Mouse (Mus musculus) MEL (cell line): ENCODE measurements around the gene Slc8a1. TPM values are rescaled to one million over a fixed set of nuclear protein-coding genes. Genes with fewer than 3 reads are reported as not detected.

Experiments
- DNase-seq: peaks from one replicate; pipeline ENCODE4 v3.0.0; 2011; ENCODE audit warnings: low read depth, low spot score
- H3K27ac ChIP-seq: 2 replicates; pipeline ENCODE4 v1.5.1; 2012; ENCODE audit warnings: low read depth, mild to moderate bottlenecking, control low read depth, low read length, moderate library complexity; ENCODE audit not compliant: control insufficient read depth
- H3K27me3 ChIP-seq, 2 experiments: fragments of 150-350 bp in 1 of 2; sonication (generic) in 1 of 2; 2 replicates each; pipeline ENCODE4 v1.6.1; 2012; ENCODE audit warnings: low read length in 2 of 2, mild to moderate bottlenecking in 2 of 2, improper control_type of control experiment in 1 of 2, moderate library complexity in 1 of 2; ENCODE audit not compliant: insufficient read depth in 2 of 2, control insufficient read depth in 1 of 2
- H3K36me3 ChIP-seq, 2 experiments: 2 replicates each; pipeline ENCODE4 v1.6.1; 2012 to 2014; ENCODE audit warnings: low read length in 2 of 2, improper control_type of control experiment in 1 of 2, inconsistent platforms in 1 of 2, mild to moderate bottlenecking in 1 of 2; ENCODE audit not compliant: insufficient read depth in 2 of 2, control insufficient read depth in 1 of 2
- H3K4me1 ChIP-seq, 2 experiments: fragments of 150-350 bp in 1 of 2; sonication (generic) in 1 of 2; 2 replicates each; pipeline ENCODE4 v1.6.1; 2012; ENCODE audit warnings: low read length in 2 of 2, improper control_type of control experiment in 1 of 2, mild to moderate bottlenecking in 1 of 2; ENCODE audit not compliant: insufficient read depth in 2 of 2, control insufficient read depth in 1 of 2
- H3K4me3 ChIP-seq, 2 experiments: fragments of 150-350 bp in 1 of 2; sonication (generic) in 1 of 2; 2 replicates each; pipeline ENCODE4 v1.5.1; 2012; ENCODE audit warnings: low read depth in 2 of 2, low read length in 2 of 2, mild to moderate bottlenecking in 2 of 2, moderate library complexity in 2 of 2, control low read depth in 1 of 2, improper control_type of control experiment in 1 of 2; ENCODE audit not compliant: control insufficient read depth in 1 of 2, insufficient read depth in 1 of 2
- H3K79me2 ChIP-seq: 2 replicates; pipeline ENCODE4 v1.6.1; 2012; ENCODE audit warnings: mild to moderate bottlenecking, low read length, moderate library complexity; ENCODE audit not compliant: control insufficient read depth, poor library complexity, insufficient read depth
- H3K9ac ChIP-seq: 2 replicates; pipeline ENCODE4 v1.6.1; 2012; ENCODE audit warnings: low read depth, mild to moderate bottlenecking, control low read depth, low read length, moderate library complexity; ENCODE audit not compliant: control insufficient read depth, poor library complexity, severe bottlenecking
- H3K9me3 ChIP-seq: fragments of 150-350 bp; sonication (generic); replicated peaks from 2 replicates; pipeline ENCODE4 v1.6.1; 2012; ENCODE audit warnings: mild to moderate bottlenecking, low read length, improper control_type of control experiment, moderate library complexity; ENCODE audit not compliant: insufficient read depth
- CHD1 ChIP-seq: IDR thresholded peaks from 2 replicates; pipeline ENCODE4 v1.6.1; 2012; ENCODE audit warnings: low read depth, mild to moderate bottlenecking, inconsistent platforms, low read length, improper control_type of control experiment
- CHD2 ChIP-seq: IDR thresholded peaks from 2 replicates; pipeline ENCODE4 v1.6.1; 2011; ENCODE audit warnings: low read length, improper control_type of control experiment
- EP300 ChIP-seq, 2 experiments: IDR thresholded peaks; 2 replicates each; pipeline ENCODE4 v1.6.1; 2011; ENCODE audit warnings: improper control_type of control experiment in 2 of 2, low read length in 2 of 2, low read depth in 1 of 2, mild to moderate bottlenecking in 1 of 2
- ETS1 ChIP-seq: IDR thresholded peaks from 2 replicates; pipeline ENCODE4 v1.6.1; 2012; ENCODE audit warnings: low read depth, mild to moderate bottlenecking, inconsistent platforms, low read length, improper control_type of control experiment, moderate library complexity
- MAFK ChIP-seq: IDR thresholded peaks from 2 replicates; pipeline ENCODE4 v1.6.1; 2011; ENCODE audit warnings: low read depth, mild to moderate bottlenecking, low read length, improper control_type of control experiment, borderline replicate concordance
- MAX ChIP-seq: IDR thresholded peaks from 2 replicates; pipeline ENCODE4 v1.6.1; 2011; ENCODE audit warnings: low read length, improper control_type of control experiment
- MAZ ChIP-seq: IDR thresholded peaks from 2 replicates; pipeline ENCODE4 v1.6.1; 2012; ENCODE audit warnings: low read depth, mild to moderate bottlenecking, inconsistent platforms, low read length, improper control_type of control experiment
- MEF2A ChIP-seq: IDR thresholded peaks from 2 replicates; pipeline ENCODE4 v1.6.1; 2014; ENCODE audit warnings: low read depth, mild to moderate bottlenecking, inconsistent platforms, low read length, improper control_type of control experiment; ENCODE audit not compliant: poor library complexity, insufficient replicate concordance, severe bottlenecking; ENCODE audit errors: extremely low read depth
- MXI1 ChIP-seq: IDR thresholded peaks from 2 replicates; pipeline ENCODE4 v1.6.1; 2011; ENCODE audit warnings: mild to moderate bottlenecking, low read depth, low read length, improper control_type of control experiment
- MYB ChIP-seq: IDR thresholded peaks from 2 replicates; pipeline ENCODE4 v1.6.1; 2011; ENCODE audit warnings: mild to moderate bottlenecking, low read depth, low read length, improper control_type of control experiment
- NELFE ChIP-seq: IDR thresholded peaks from 2 replicates; pipeline ENCODE4 v1.6.1; 2011; ENCODE audit warnings: low read depth, low read length, improper control_type of control experiment
- NRF1 ChIP-seq: IDR thresholded peaks from 2 replicates; pipeline ENCODE4 v1.6.1; 2014; ENCODE audit warnings: low read depth, mild to moderate bottlenecking, inconsistent platforms, low read length, improper control_type of control experiment, moderate library complexity; ENCODE audit not compliant: poor library complexity, insufficient read depth, severe bottlenecking
- POLR2A ChIP-seq, 2 experiments: IDR thresholded peaks; 2 replicates each; pipeline ENCODE4 v1.6.1; 2011 to 2012; ENCODE audit warnings: low read length in 2 of 2, mild to moderate bottlenecking in 2 of 2, control low read depth in 1 of 2, improper control_type of control experiment in 1 of 2, low read depth in 1 of 2, moderate library complexity in 1 of 2; ENCODE audit not compliant: control insufficient read depth in 1 of 2, insufficient read depth in 1 of 2, poor library complexity in 1 of 2
- POLR2AphosphoS2 ChIP-seq: IDR thresholded peaks from 2 replicates; pipeline ENCODE4 v1.6.1; 2011; ENCODE audit warnings: low read length, improper control_type of control experiment
- RAD21 ChIP-seq: IDR thresholded peaks from 2 replicates; pipeline ENCODE4 v1.6.1; 2011; ENCODE audit warnings: mild to moderate bottlenecking, low read depth, low read length, improper control_type of control experiment
- RCOR1 ChIP-seq: IDR thresholded peaks from 2 replicates; pipeline ENCODE4 v1.6.1; 2012; ENCODE audit warnings: low read depth, mild to moderate bottlenecking, inconsistent platforms, low read length, improper control_type of control experiment
- SIN3A ChIP-seq: IDR thresholded peaks from 2 replicates; pipeline ENCODE4 v1.6.1; 2012; ENCODE audit warnings: low read length, improper control_type of control experiment, inconsistent platforms
- SMC3 ChIP-seq: IDR thresholded peaks from 2 replicates; pipeline ENCODE4 v1.6.1; 2011; ENCODE audit warnings: low read depth, low read length, improper control_type of control experiment
- TAL1 ChIP-seq: IDR thresholded peaks from 2 replicates; pipeline ENCODE4 v1.6.1; 2012; ENCODE audit warnings: mild to moderate bottlenecking, inconsistent platforms, low read length, moderate library complexity, mixed read lengths
- TBP ChIP-seq: IDR thresholded peaks from 2 replicates; pipeline ENCODE4 v1.8.0; 2011; ENCODE audit warnings: low read depth, low read length, improper control_type of control experiment
- TCF12 ChIP-seq: IDR thresholded peaks from 2 replicates; pipeline ENCODE4 v1.6.1; 2014; ENCODE audit warnings: low read depth, mild to moderate bottlenecking, inconsistent platforms, low read length, improper control_type of control experiment, moderate library complexity
- USF1 ChIP-seq: IDR thresholded peaks from 2 replicates; pipeline ENCODE4 v1.6.1; 2014; ENCODE audit warnings: low read depth, mild to moderate bottlenecking, inconsistent platforms, low read length, improper control_type of control experiment, moderate library complexity
- USF2 ChIP-seq, 2 experiments: IDR thresholded peaks; 2 replicates each; pipeline ENCODE4 v1.6.1; 2011 to 2012; ENCODE audit warnings: improper control_type of control experiment in 2 of 2, low read length in 2 of 2, borderline replicate concordance in 1 of 2, inconsistent platforms in 1 of 2, low read depth in 1 of 2, mild to moderate bottlenecking in 1 of 2; ENCODE audit not compliant: insufficient read depth in 1 of 2
- ZC3H11A ChIP-seq: IDR thresholded peaks from 2 replicates; pipeline ENCODE4 v1.6.1; 2012; ENCODE audit warnings: low read depth, mild to moderate bottlenecking, inconsistent platforms, low read length, improper control_type of control experiment
- ZKSCAN1 ChIP-seq: IDR thresholded peaks from 2 replicates; pipeline ENCODE4 v1.6.1; 2012; ENCODE audit warnings: low read depth, mild to moderate bottlenecking, inconsistent platforms, low read length, improper control_type of control experiment, moderate library complexity
- ZMIZ1 ChIP-seq: IDR thresholded peaks from 2 replicates; pipeline ENCODE4 v1.6.1; 2012; ENCODE audit warnings: low read depth, mild to moderate bottlenecking, inconsistent platforms, low read length, improper control_type of control experiment, moderate library complexity
- ZNF384 ChIP-seq: IDR thresholded peaks from 2 replicates; pipeline ENCODE4 v1.6.1; 2012; ENCODE audit warnings: low read depth, mild to moderate bottlenecking, inconsistent platforms, low read length, improper control_type of control experiment
- polyA plus RNA-seq, 2 experiments: library from polyadenylated mRNA; stranded (reverse) in 1 of 2; unstranded in 1 of 2; fragments of >175 nt in 1 of 2; fragments of >200 nt in 1 of 2; gene quantifications; 2 replicates each; pipeline versions ENCODE4 v1.2.1 to v1.2.4; 2012; ENCODE audit warnings: low replicate concordance in 2 of 2, low read depth in 1 of 2; ENCODE audit not compliant: insufficient read length in 2 of 2, insufficient read depth in 1 of 2, missing spikeins in 1 of 2
- total RNA-seq: library from RNA; depleted of rRNA; stranded (reverse); fragments of 300-350 nt; gene quantifications from 2 replicates; pipeline ENCODE4 v1.2.3, GENCODE M21; 2012

The Slc8a1 gene
- total and polyA plus RNA-seq, 3 experiments: 0.86 to 1.0 TPM; not detected in 1

DNA sequence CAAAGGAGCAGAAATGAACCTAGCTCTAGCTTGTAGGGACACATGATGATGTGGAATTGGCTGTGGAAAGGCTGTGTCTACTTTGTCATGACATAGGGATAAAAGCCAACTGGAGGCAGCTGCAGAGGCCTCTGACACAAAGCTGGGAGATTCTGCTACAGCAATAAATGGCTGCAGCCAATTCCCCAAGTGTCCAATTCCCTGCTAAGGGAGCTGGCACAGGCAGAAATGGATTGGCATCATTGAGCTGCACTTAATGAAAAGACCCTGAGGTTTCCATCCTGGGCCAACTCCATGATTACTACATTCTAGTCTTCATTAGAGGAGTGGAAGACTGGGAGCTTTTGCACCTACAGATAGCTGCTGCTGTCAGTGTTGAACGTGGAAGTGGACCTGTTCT, 251.8 kb downstream of the Slc8a1 start:
- no peak overlapping the region for H3K9ac ChIP-seq
- TF ChIP-seq MAFK: no peak
- no peak for TF ChIP-seq MXI1
- no peak for TF ChIP-seq CHD2
- no peak for TF ChIP-seq MYB
- TF ChIP-seq ETS1: no peak
- TF ChIP-seq CHD1: no peak
- TF ChIP-seq ZNF384: no peak
- TF ChIP-seq ZKSCAN1: no peak
- no peak for TF ChIP-seq POLR2AphosphoS2
- TF ChIP-seq TCF12: no peak
- TF ChIP-seq, all 39 proteins: peak for 0
- Histone ChIP-seq H3K27me3 (no peaks in the 10 kb centered on the region), H3K4me1 (peaks cover 0 to 4% of the 10 kb centered on the region in 2 experiments; a peak in 3 of 4 replicates), H3K9me3 (no peaks in the 10 kb centered on the region), H3K27ac (no peak overlapping the region), H3K36me3 (peaks cover 0 to 6% of the 10 kb centered on the region in 2 experiments; a peak in 2 of 4 replicates), H3K79me2 (no peaks in the 10 kb centered on the region), H3K4me3 (no peak overlapping the region)
- no peak for DNase-seq

DNA sequence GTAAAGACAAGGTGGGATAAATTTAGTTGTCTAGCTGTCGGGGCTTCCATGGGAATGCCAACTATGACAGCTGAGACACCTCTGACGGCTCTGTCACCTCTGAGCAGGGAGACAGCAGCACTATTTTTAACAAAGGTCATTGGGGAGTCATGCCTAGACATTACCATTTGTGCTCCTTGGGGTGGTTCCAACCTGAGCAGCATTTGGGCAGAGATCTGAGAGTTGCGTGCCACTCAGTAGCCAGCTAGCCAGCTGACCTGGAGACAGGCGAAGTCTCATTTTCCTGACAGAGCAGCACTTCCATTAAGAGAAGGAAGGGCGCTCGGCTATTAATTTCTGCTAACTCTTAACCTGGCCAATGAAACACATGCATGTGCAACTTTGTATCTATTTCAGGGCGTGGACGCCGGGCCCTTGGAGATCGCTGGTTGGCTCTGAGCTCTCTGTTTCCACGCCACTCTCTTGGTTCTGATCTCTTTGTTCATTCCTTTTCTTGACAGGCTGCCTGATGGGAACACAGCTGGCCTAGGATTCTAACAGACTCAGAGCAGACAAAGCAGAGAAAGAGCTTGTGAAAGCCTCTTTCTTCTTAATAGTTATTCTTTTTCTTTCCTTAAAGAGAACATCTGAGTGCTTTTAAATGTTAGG, 256.2 kb downstream of the Slc8a1 start:
- no peak for DNase-seq
- TF ChIP-seq POLR2A (IDR thresholded peaks at IDR 0.05; ENCODE audit: control insufficient read depth in 1 of 2, insufficient read depth in 1 of 2, low read depth in 1 of 2, low read length in 2 of 2, poor library complexity in 1 of 2) (no peak), CHD2 (no peak), RAD21 (no peak), RCOR1 (no peak), TAL1 (no peak), MAZ (no peak), USF1 (no peak), ZC3H11A (no peak), MEF2A (no peak), SMC3 (no peak), SIN3A (no peak), ZMIZ1 (no peak), MAX (no peak), NELFE (no peak), ZKSCAN1 (no peak), EP300 (IDR thresholded peaks at IDR 0.05; ENCODE audit: low read depth in 1 of 2, low read length in 2 of 2) (no peak), USF2 (IDR thresholded peaks at IDR 0.05; ENCODE audit: borderline replicate concordance in 1 of 2, insufficient read depth in 1 of 2, low read depth in 1 of 2, low read length in 2 of 2) (no peak), ETS1 (no peak), TBP (no peak), NRF1 (no peak)
- peaks cover 0 to 9% of the 10 kb centered on the region in 2 experiments; a peak in 3 of 4 replicates for H3K4me1 ChIP-seq
- no peaks in the 10 kb centered on the region for H3K9me3 ChIP-seq
- H3K36me3 ChIP-seq: peaks cover 0 to 12% of the 10 kb centered on the region in 2 experiments; a peak in 2 of 4 replicates
- H3K4me3 ChIP-seq: no peak overlapping the region
- no peak overlapping the region for H3K9ac ChIP-seq
- H3K27me3 ChIP-seq: no peaks in the 10 kb centered on the region
- no peak overlapping the region for H3K27ac ChIP-seq
- no peaks in the 10 kb centered on the region for H3K79me2 ChIP-seq
